Mouse (Mus musculus) CH12.LX (cell line): ENCODE data around the gene Mrln. TPM values are rescaled to one million over a fixed set of nuclear protein-coding genes. Genes with fewer than 3 reads are reported as not detected.

Experiments
- DNase-seq: peaks from one replicate; pipeline ENCODE4 v3.0.0-alpha.2; 2013; ENCODE audit errors: extremely low read depth
- H3K27ac ChIP-seq: 2 replicates; pipeline ENCODE4 v1.5.1; 2012; ENCODE audit warnings: low read depth, mild to moderate bottlenecking, control low read depth, moderate library complexity; ENCODE audit not compliant: insufficient read depth
- H3K27me3 ChIP-seq: replicated peaks from 2 replicates; pipeline ENCODE3; 2012; ENCODE audit warnings: inconsistent platforms
- H3K36me3 ChIP-seq, 2 experiments: replicated peaks in 1 of 2; 2 replicates each; pipeline versions ENCODE3 to v1.6.1; 2012; ENCODE audit warnings: inconsistent platforms in 1 of 2, low read length in 1 of 2, mild to moderate bottlenecking in 1 of 2, mixed read lengths in 1 of 2, moderate library complexity in 1 of 2; ENCODE audit not compliant: control insufficient read depth in 1 of 2, insufficient read depth in 1 of 2
- H3K4me1 ChIP-seq, 2 experiments: 2 replicates each; pipeline ENCODE4 v1.6.1; 2012; ENCODE audit warnings: inconsistent platforms in 1 of 2, moderate library complexity in 1 of 2; ENCODE audit not compliant: insufficient read depth in 2 of 2, control insufficient read depth in 1 of 2
- H3K4me2 ChIP-seq: 2 replicates; pipeline ENCODE4 v1.6.1; 2012; ENCODE audit warnings: low read depth, mild to moderate bottlenecking, control low read depth; ENCODE audit not compliant: poor library complexity, insufficient read depth, severe bottlenecking
- H3K4me3 ChIP-seq, 3 experiments: fragments of 150-350 bp in 1 of 3; sonication (generic) in 1 of 3; replicated peaks in 1 of 3; 2 replicates each; pipeline versions ENCODE3 to v1.5.1; 2011 to 2012; ENCODE audit warnings: low read depth in 2 of 3, low read length in 2 of 3, mild to moderate bottlenecking in 2 of 3, moderate library complexity in 2 of 3, control low read depth in 1 of 3, improper control_type of control experiment in 1 of 3, inconsistent platforms in 1 of 3, mixed read lengths in 1 of 3; ENCODE audit not compliant: poor library complexity in 1 of 3
- H3K79me2 ChIP-seq: replicated peaks from 2 replicates; pipeline ENCODE4 v1.6.1; 2012; ENCODE audit warnings: mild to moderate bottlenecking, moderate library complexity; ENCODE audit not compliant: control insufficient read depth, poor library complexity, insufficient read depth, severe bottlenecking; ENCODE audit errors: extremely low read depth
- H3K9ac ChIP-seq: 2 replicates; pipeline ENCODE4 v1.6.1; 2012; ENCODE audit warnings: low read depth, mild to moderate bottlenecking, control low read depth, moderate library complexity; ENCODE audit not compliant: insufficient read depth
- H3K9me3 ChIP-seq: replicated peaks from 2 replicates; pipeline ENCODE3; 2012; ENCODE audit warnings: low read length, inconsistent platforms, mixed read lengths
- BHLHE40 ChIP-seq: IDR thresholded peaks from 2 replicates; pipeline ENCODE4 v1.6.1; 2011; ENCODE audit warnings: mild to moderate bottlenecking, low read depth, low read length, improper control_type of control experiment
- CHD1 ChIP-seq: IDR thresholded peaks from 2 replicates; pipeline ENCODE4 v1.6.1; 2012; ENCODE audit warnings: low read depth, low read length, improper control_type of control experiment, inconsistent platforms
- CHD2 ChIP-seq: IDR thresholded peaks from 2 replicates; pipeline ENCODE4 v1.6.1; 2011; ENCODE audit warnings: low read length, improper control_type of control experiment
- CTCF ChIP-seq, 2 experiments: IDR thresholded peaks in 1 of 2; conservative IDR thresholded peaks in 1 of 2; 2 replicates each; pipeline ENCODE4 v1.5.1; 2011 to 2012; ENCODE audit warnings: low read depth in 2 of 2, low read length in 2 of 2, improper control_type of control experiment in 1 of 2, inconsistent platforms in 1 of 2, mild to moderate bottlenecking in 1 of 2, moderate library complexity in 1 of 2
- E2F4 ChIP-seq: IDR thresholded peaks from 2 replicates; pipeline ENCODE4 v1.6.1; 2011; ENCODE audit warnings: low read depth, low read length, improper control_type of control experiment; ENCODE audit not compliant: insufficient replicate concordance
- ELF1 ChIP-seq: IDR thresholded peaks from 2 replicates; pipeline ENCODE4 v1.6.1; 2014; ENCODE audit warnings: low read depth, mild to moderate bottlenecking, inconsistent platforms, low read length, improper control_type of control experiment
- EP300 ChIP-seq: IDR thresholded peaks from 2 replicates; pipeline ENCODE4 v1.6.1; 2011; ENCODE audit warnings: low read length, improper control_type of control experiment
- ETS1 ChIP-seq: conservative IDR thresholded peaks from 2 replicates; pipeline ENCODE4 v1.6.1; 2012; ENCODE audit warnings: low read depth, mild to moderate bottlenecking, inconsistent platforms, low read length, improper control_type of control experiment, moderate library complexity
- GABPA ChIP-seq: IDR thresholded peaks from 2 replicates; pipeline ENCODE4 v1.6.1; 2012; ENCODE audit warnings: low read depth, low read length, improper control_type of control experiment, inconsistent platforms; ENCODE audit not compliant: insufficient replicate concordance
- HCFC1 ChIP-seq: IDR thresholded peaks from 2 replicates; pipeline ENCODE4 v1.6.1; 2012; ENCODE audit warnings: low read depth, mild to moderate bottlenecking, inconsistent platforms, low read length, improper control_type of control experiment
- IRF4 ChIP-seq: IDR thresholded peaks from 2 replicates; pipeline ENCODE4 v1.6.1; 2014; ENCODE audit warnings: low read depth, mild to moderate bottlenecking, inconsistent platforms, low read length, improper control_type of control experiment
- JUN ChIP-seq: IDR thresholded peaks from 2 replicates; pipeline ENCODE4 v1.6.1; 2011; ENCODE audit warnings: low read depth, mild to moderate bottlenecking, low read length, improper control_type of control experiment, moderate library complexity; ENCODE audit not compliant: insufficient read depth
- JUND ChIP-seq: conservative IDR thresholded peaks from 2 replicates; pipeline ENCODE4 v1.6.1; 2011; ENCODE audit warnings: low read depth, low read length, improper control_type of control experiment
- KAT2A ChIP-seq: IDR thresholded peaks from 2 replicates; pipeline ENCODE4 v1.6.1; 2012; ENCODE audit warnings: low read length, improper control_type of control experiment, inconsistent platforms; ENCODE audit not compliant: insufficient replicate concordance
- MAFK ChIP-seq: IDR thresholded peaks from 2 replicates; pipeline ENCODE4 v1.6.1; 2011; ENCODE audit warnings: low read length, improper control_type of control experiment; ENCODE audit not compliant: insufficient replicate concordance
- MAX ChIP-seq: IDR thresholded peaks from 2 replicates; pipeline ENCODE4 v1.6.1; 2011; ENCODE audit warnings: low read length, improper control_type of control experiment
- MAZ ChIP-seq: IDR thresholded peaks from 2 replicates; pipeline ENCODE4 v1.6.1; 2012; ENCODE audit warnings: low read depth, mild to moderate bottlenecking, inconsistent platforms, low read length, improper control_type of control experiment, moderate library complexity
- MEF2A ChIP-seq: IDR thresholded peaks from 2 replicates; pipeline ENCODE4 v1.6.1; 2014; ENCODE audit warnings: low read depth, mild to moderate bottlenecking, inconsistent platforms, low read length, improper control_type of control experiment, borderline replicate concordance
- MXI1 ChIP-seq: IDR thresholded peaks from 2 replicates; pipeline ENCODE4 v1.6.1; 2011; ENCODE audit warnings: mild to moderate bottlenecking, low read depth, low read length, improper control_type of control experiment
- MYC ChIP-seq: IDR thresholded peaks from 2 replicates; pipeline ENCODE4 v1.6.1; 2011; ENCODE audit warnings: low read depth, mild to moderate bottlenecking, improper control_type of control experiment, low read length
- NELFE ChIP-seq: IDR thresholded peaks from 2 replicates; pipeline ENCODE4 v1.6.1; 2011; ENCODE audit warnings: low read depth, low read length, improper control_type of control experiment
- NRF1 ChIP-seq: IDR thresholded peaks from 2 replicates; pipeline ENCODE4 v1.6.1; 2014; ENCODE audit warnings: low read depth, mild to moderate bottlenecking, inconsistent platforms, low read length, improper control_type of control experiment, moderate library complexity
- PAX5 ChIP-seq: IDR thresholded peaks from 2 replicates; pipeline ENCODE4 v1.6.1; 2012; ENCODE audit warnings: low read length, inconsistent platforms, mixed read lengths
- POLR2A ChIP-seq: IDR thresholded peaks from 2 replicates; pipeline ENCODE4 v1.6.1; 2011; ENCODE audit warnings: low read depth, mild to moderate bottlenecking, improper control_type of control experiment, low read length
- POLR2AphosphoS2 ChIP-seq: IDR thresholded peaks from 2 replicates; pipeline ENCODE4 v1.6.1; 2011; ENCODE audit warnings: low read depth, low read length, improper control_type of control experiment
- RAD21 ChIP-seq: IDR thresholded peaks from 2 replicates; pipeline ENCODE4 v1.6.1; 2011; ENCODE audit warnings: low read depth, mild to moderate bottlenecking, low read length, improper control_type of control experiment, moderate library complexity
- RCOR1 ChIP-seq: conservative IDR thresholded peaks from 2 replicates; pipeline ENCODE4 v1.6.1; 2012; ENCODE audit warnings: low read depth, mild to moderate bottlenecking, inconsistent platforms, low read length, improper control_type of control experiment
- SIN3A ChIP-seq: IDR thresholded peaks from 2 replicates; pipeline ENCODE4 v1.6.1; 2012; ENCODE audit warnings: low read length, improper control_type of control experiment, inconsistent platforms
- SMC3 ChIP-seq: IDR thresholded peaks from 2 replicates; pipeline ENCODE4 v1.6.1; 2011; ENCODE audit warnings: low read depth, low read length, improper control_type of control experiment
- TBP ChIP-seq: conservative IDR thresholded peaks from 2 replicates; pipeline ENCODE4 v1.6.1; 2011; ENCODE audit warnings: low read depth, low read length, improper control_type of control experiment
- TCF12 ChIP-seq: IDR thresholded peaks from 2 replicates; pipeline ENCODE4 v1.6.1; 2014; ENCODE audit warnings: low read depth, mild to moderate bottlenecking, inconsistent platforms, low read length, improper control_type of control experiment
- UBTF ChIP-seq: IDR thresholded peaks from 2 replicates; pipeline ENCODE4 v1.6.1; 2012; ENCODE audit warnings: low read depth, mild to moderate bottlenecking, inconsistent platforms, low read length, improper control_type of control experiment, moderate library complexity
- USF1 ChIP-seq: IDR thresholded peaks from 2 replicates; pipeline ENCODE4 v1.6.1; 2014; ENCODE audit warnings: low read depth, mild to moderate bottlenecking, inconsistent platforms, low read length, improper control_type of control experiment
- USF2 ChIP-seq: conservative IDR thresholded peaks from 2 replicates; pipeline ENCODE4 v1.6.1; 2011; ENCODE audit warnings: low read depth, low read length, improper control_type of control experiment
- ZC3H11A ChIP-seq: IDR thresholded peaks from 2 replicates; pipeline ENCODE4 v1.6.1; 2012; ENCODE audit warnings: low read depth, mild to moderate bottlenecking, inconsistent platforms, low read length, improper control_type of control experiment
- ZKSCAN1 ChIP-seq: IDR thresholded peaks from 2 replicates; pipeline ENCODE4 v1.6.1; 2012; ENCODE audit warnings: low read depth, inconsistent platforms, low read length, improper control_type of control experiment, borderline replicate concordance
- ZMIZ1 ChIP-seq: IDR thresholded peaks from 2 replicates; pipeline ENCODE4 v1.6.1; 2012; ENCODE audit warnings: low read depth, mild to moderate bottlenecking, inconsistent platforms, low read length, improper control_type of control experiment
- ZNF384 ChIP-seq: IDR thresholded peaks from 2 replicates; pipeline ENCODE4 v1.6.1; 2012; ENCODE audit warnings: low read depth, low read length, improper control_type of control experiment, inconsistent platforms
- dilution Hi-C: fragments of 300-500 bp; cut with MboI; formaldehyde crosslinking; loops from 2 replicates; pipeline ENCODE4 v1.14.3; 2020; ENCODE audit warnings: low sequenced_read_pairs; ENCODE audit not compliant: extremely low pct_unique_long_range_greater_than_20kb, extremely low pct_ligation_motif_present
- in situ Hi-C: fragments of 300-500 bp; cut with MboI; formaldehyde crosslinking; loops from 3 replicates; pipeline ENCODE4 v1.14.3; 2019; ENCODE audit warnings: low sequenced_read_pairs, low pct_ligation_motif_present, low pct_unique_long_range_greater_than_20kb, mixed read lengths
- polyA plus RNA-seq: library from polyadenylated mRNA; unstranded; fragments of >175 nt; gene quantifications from 2 replicates; pipeline ENCODE4 v1.2.1, GENCODE M21; 2012; ENCODE audit warnings: low read depth; ENCODE audit not compliant: insufficient read length
- total RNA-seq, 2 experiments: library from RNA; depleted of rRNA; stranded (reverse); fragments of 300-350 nt in 1 of 2; fragments of >200 nt in 1 of 2; gene quantifications; 2 replicates each; pipeline ENCODE4 v1.2.3; 2012 to 2014

Mrln gene
- total and polyA plus RNA-seq, 3 experiments = not detected

GRCm38 (mm10) chr10:70161504-70161903, 43.0 kb upstream of the Mrln start:
- in situ Hi-C loops (no loop called here), dilution Hi-C loops (no loop called here)
- peaks cover 11 to 50% of the 10 kb centered on the region in 2 experiments for H3K4me1 ChIP-seq
- H3K79me2 ChIP-seq = no peaks in the 10 kb centered on the region
- no peak overlapping the region for H3K27ac ChIP-seq
- no peak overlapping the region for H3K4me3 ChIP-seq
- TF ChIP-seq MYC = 0 out of 2 replicates have a peak, but pooled peaks have one; percentile 29
- no peak; the same call in 1 of the 2 replicates for TF ChIP-seq SMC3
- TF ChIP-seq UBTF = no peak
- no peak for TF ChIP-seq USF2
- no peak for TF ChIP-seq E2F4
- 0 out of 2 replicates have a peak, but pooled peaks have one; percentile 27 for TF ChIP-seq NRF1
- no peak for TF ChIP-seq CTCF (conservative IDR thresholded peaks at IDR 0.05 in 1 of 2, IDR thresholded peaks at IDR 0.05 in 1 of 2; ENCODE audit: low read depth in 2 of 2, low read length in 2 of 2)
- TF ChIP-seq PAX5 = no peak
- TF ChIP-seq POLR2A = no peak
- peak; percentile 33; the same call in 1 of the 2 replicates for TF ChIP-seq CHD2
- peak; percentile 35; the same call in 1 of the 2 replicates for TF ChIP-seq ELF1
- TF ChIP-seq TBP = no peak
- TF ChIP-seq BHLHE40 = peak; percentile 98
- TF ChIP-seq IRF4 = peak; percentile 73
- TF ChIP-seq ZNF384 = no peak
- TF ChIP-seq ZKSCAN1 = no peak
- no peak for TF ChIP-seq CHD1
- TF ChIP-seq EP300 = peak; percentile 79
- TF ChIP-seq ZMIZ1 = no peak
- TF ChIP-seq ZC3H11A = no peak
- TF ChIP-seq USF1 = no peak
- peak; percentile 72 for TF ChIP-seq RCOR1
- TF ChIP-seq MAFK = peak; percentile 39; the same call in 1 of the 2 replicates
- no peak for TF ChIP-seq NELFE
- TF ChIP-seq SIN3A = 0 out of 2 replicates have a peak, but pooled peaks have one; percentile 23
- TF ChIP-seq ETS1 = peak; percentile 91
- peak; percentile 99 for TF ChIP-seq TCF12
- no peak for TF ChIP-seq GABPA
- no peak for TF ChIP-seq JUN
- TF ChIP-seq POLR2AphosphoS2 = no peak
- TF ChIP-seq MEF2A = peak; percentile 86
- peak; percentile 72; the same call in 1 of the 2 replicates for TF ChIP-seq MXI1
- no peak for TF ChIP-seq HCFC1
- TF ChIP-seq MAZ = no peak
- no peak; the same call in 1 of the 2 replicates for TF ChIP-seq JUND
- no peak for TF ChIP-seq KAT2A
- TF ChIP-seq MAX = peak; percentile 90
- no peak for TF ChIP-seq RAD21
- TF ChIP-seq, all 38 proteins: peak for 15
- H3K9me3 ChIP-seq = peaks cover 3% of the 10 kb centered on the region
- peak; percentile 88 for DNase-seq
- H3K36me3 ChIP-seq = peaks cover 29 to 79% of the 10 kb centered on the region in 2 experiments
- H3K27me3 ChIP-seq = no peaks in the 10 kb centered on the region
- H3K9ac ChIP-seq = no peak overlapping the region
- no peak overlapping the region for H3K4me2 ChIP-seq
